Mouse (Mus musculus) intestine, embryonic 14.5 days (tissue): ENCODE measurements around the gene Ccer2. TPM values are rescaled to one million over a fixed set of nuclear protein-coding genes. Genes with fewer than 3 reads are reported as not detected.
A peak's percentile ranks its signal among the peaks of the same experiment; 100 is the strongest.

Experiments used
- ATAC-seq: fragments of 200-750 bp; cut with Nextera tagmentation; replicated peaks from 2 replicates; pipeline ENCODE4 v1.8.0; 2017; ENCODE audit warnings: low read depth, moderate number of reproducible peaks, moderate TSS enrichment, moderate library complexity; ENCODE audit not compliant: low FRiP score, low TSS enrichment
- DNase-seq: peaks from one replicate; pipeline ENCODE4 v3.0.0-alpha.2; 2018; ENCODE audit warnings: low spot score
- H3K27ac ChIP-seq: fragments of 300-500 bp; sonication (generic); 2 replicates; pipeline ENCODE4 v1.5.1; 2014; ENCODE audit warnings: low read depth, mild to moderate bottlenecking, control low read depth
- H3K27me3 ChIP-seq: fragments of 300-500 bp; sonication (generic); replicated peaks from 2 replicates; pipeline ENCODE4 v1.6.1; 2014; ENCODE audit warnings: low read length, control low read depth; ENCODE audit not compliant: control insufficient read depth, insufficient read depth
- H3K36me3 ChIP-seq: fragments of 300-500 bp; sonication (generic); 2 replicates; pipeline ENCODE4 v1.6.1; 2014; ENCODE audit warnings: low read length, control low read depth; ENCODE audit not compliant: control insufficient read depth, insufficient read depth
- H3K4me1 ChIP-seq: fragments of 300-500 bp; sonication (generic); replicated peaks from 2 replicates; pipeline ENCODE4 v1.6.1; 2014; ENCODE audit warnings: low read length, control low read depth, mixed read lengths; ENCODE audit not compliant: control insufficient read depth, insufficient read depth
- H3K4me2 ChIP-seq: fragments of 300-500 bp; sonication (generic); 2 replicates; pipeline ENCODE4 v1.6.1; 2014; ENCODE audit warnings: low read length
- H3K4me3 ChIP-seq: fragments of 300-500 bp; sonication (generic); 2 replicates; pipeline ENCODE4 v1.5.1; 2014; ENCODE audit warnings: low read depth, low read length, control low read depth, mixed read lengths
- H3K9ac ChIP-seq: fragments of 300-500 bp; sonication (generic); 2 replicates; pipeline ENCODE4 v1.6.1; 2014; ENCODE audit warnings: mild to moderate bottlenecking, low read length
- H3K9me3 ChIP-seq: fragments of 300-500 bp; sonication (generic); 2 replicates; pipeline ENCODE4 v1.6.1; 2016; ENCODE audit warnings: low read length, control low read depth; ENCODE audit not compliant: control insufficient read depth
- WGBS: fragments of 180-500 bp; shearing (Covaris S2); extraction: QIAGEN DNeasy Blood & Tissue Kit; methylation state at CpG from one replicate; pipeline ENCODE4 v1.1.7; 2014; 5-methylcytosine and 5-hydroxymethylcytosine counted together
- polyA plus RNA-seq: library from polyadenylated mRNA; unstranded; fragments of >200 nt; fragmentation: Nextera tagmentation; extraction: Ambion mirVana; gene quantifications from 2 replicates; pipeline ENCODE4 v1.2.1, GENCODE M21; 2014

Ccer2 gene
- polyA plus RNA-seq, 1 experiment from 2014 or later: not detected

GRCm38 (mm10) chr7:28766173-28766879, 10.4 kb downstream of the Ccer2 start, which contains the start of gene Sirt2:
Gene Sirt2, plus strand, starts transcription at chr7:28766735.
- Histone ChIP-seq H3K4me1 (peaks cover 11% of the 10 kb centered on the region), H3K9ac (peak within 1 kb of the TSS; percentile 53), H3K36me3 (peaks cover 6% of the 10 kb centered on the region), H3K27me3 (no peaks in the 10 kb centered on the region), H3K4me3 (peak within 1 kb of the TSS; percentile 78), H3K4me2 (peak within 1 kb of the TSS; percentile 79), H3K27ac (no peak within 1 kb of the TSS), H3K9me3 (no peaks in the 10 kb centered on the region)
- ATAC-seq: peak; percentile 98
- under 1% methylated on average over 45 of the region's 45 CpGs for WGBS
- DNase-seq: peak; percentile 96

- Histone ChIP-seq H3K27ac (no peak overlapping the region), H3K27me3 (no peaks in the 10 kb centered on the region), H3K4me3 (peak overlapping the region; percentile 78), H3K9me3 (no peaks in the 10 kb centered on the region), H3K9ac (peak overlapping the region; percentile 53), H3K36me3 (no peaks in the 10 kb centered on the region), H3K4me2 (peak overlapping the region; percentile 59), H3K4me1 (peaks cover 11% of the 10 kb centered on the region)
- WGBS: 4% methylated on average over 14 of the region's 14 CpGs
- DNase-seq: no peak
- no peak for ATAC-seq
These were observed 10.9 kb downstream of the Ccer2 start for GRCm38 (mm10) chr7:28766910-28767309.

DNA sequence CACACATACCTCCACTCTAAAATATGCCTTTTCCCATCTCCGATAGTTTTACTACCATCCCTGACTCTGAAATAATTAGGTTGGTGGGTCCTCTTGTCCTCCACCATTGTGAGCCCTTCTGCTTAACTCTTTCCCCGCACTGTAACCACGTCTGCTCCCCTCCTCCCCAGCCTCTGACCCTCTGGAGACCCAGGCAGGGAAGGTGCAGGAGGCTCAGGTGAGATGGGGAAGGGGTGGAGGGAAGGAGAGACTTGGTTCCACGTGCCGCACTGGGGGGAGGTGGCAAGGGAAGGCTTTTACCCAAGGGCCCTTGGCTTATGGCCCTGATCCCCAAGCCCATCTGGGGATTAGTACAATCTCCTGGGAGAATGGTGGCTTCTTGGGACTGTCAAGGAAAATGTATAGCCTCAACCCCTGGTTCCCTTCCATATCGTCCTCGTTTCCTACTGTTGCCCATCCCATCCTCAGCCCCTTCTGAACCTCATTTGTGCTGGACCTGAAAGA, 11.5 kb downstream of the Ccer2 start, which contains the start of gene Nfkbib:
TSS of gene Nfkbib (minus strand) at position 51 of the 504 bp plus-strand sequence.
- no peaks in the 10 kb centered on the region for H3K36me3 ChIP-seq
- H3K4me1 ChIP-seq: peaks cover 11% of the 10 kb centered on the region
- H3K4me2 ChIP-seq: peak within 1 kb of the TSS; percentile 79
- no peak for ATAC-seq
- no peak within 1 kb of the TSS for H3K27ac ChIP-seq
- peak within 1 kb of the TSS; percentile 53 for H3K9ac ChIP-seq
- no peak for DNase-seq
- no peaks in the 10 kb centered on the region for H3K9me3 ChIP-seq
- H3K4me3 ChIP-seq: peak within 1 kb of the TSS; percentile 78
- H3K27me3 ChIP-seq: no peaks in the 10 kb centered on the region
- 55% methylated on average over 7 of the region's 7 CpGs for WGBS

- 89% methylated on average over 9 of the region's 9 CpGs for WGBS
- Histone ChIP-seq H3K9ac (no peak overlapping the region), H3K27ac (no peak overlapping the region), H3K4me2 (no peak overlapping the region), H3K4me3 (no peak overlapping the region), H3K36me3 (no peaks in the 10 kb centered on the region), H3K4me1 (peaks cover 11% of the 10 kb centered on the region), H3K9me3 (no peaks in the 10 kb centered on the region), H3K27me3 (no peaks in the 10 kb centered on the region)
- no peak for ATAC-seq
- DNase-seq: no peak
These were observed 13.5 kb downstream of the Ccer2 start for GRCm38 (mm10) chr7:28769414-28769958.

GRCm38 (mm10) chr7:28770309-28770708, 14.3 kb downstream of the Ccer2 start:
- no peak overlapping the region for H3K4me3 ChIP-seq
- 95% methylated on average over 3 of the region's 3 CpGs for WGBS

GRCm38 (mm10) chr7:28771867-28772266, 15.9 kb downstream of the Ccer2 start:
- no peak overlapping the region for H3K27ac ChIP-seq
- no peak overlapping the region for H3K9ac ChIP-seq
- no peak overlapping the region for H3K4me3 ChIP-seq
- DNase-seq: no peak
- no peaks in the 10 kb centered on the region for H3K27me3 ChIP-seq
- peaks cover 4% of the 10 kb centered on the region for H3K4me1 ChIP-seq
- no peaks in the 10 kb centered on the region for H3K9me3 ChIP-seq
- peaks cover 1% of the 10 kb centered on the region; the same call in 1 of the 2 replicates for H3K36me3 ChIP-seq
- no peak for ATAC-seq
- no peak overlapping the region for H3K4me2 ChIP-seq
- WGBS: 93% methylated on average over 11 of the region's 11 CpGs

More at GRCm38 (mm10) chr7:28770309-28770708, 14.3 kb downstream of the Ccer2 start:
- H3K4me1 ChIP-seq: peaks cover 10% of the 10 kb centered on the region
- H3K36me3 ChIP-seq: no peaks in the 10 kb centered on the region
- ATAC-seq: no peak
- no peaks in the 10 kb centered on the region for H3K9me3 ChIP-seq
- no peaks in the 10 kb centered on the region for H3K27me3 ChIP-seq
- no peak overlapping the region for H3K9ac ChIP-seq
- DNase-seq: no peak
- no peak overlapping the region for H3K27ac ChIP-seq
- no peak overlapping the region for H3K4me2 ChIP-seq

GRCm38 (mm10) chr7:28773163-28773562, 17.2 kb downstream of the Ccer2 start:
- Histone ChIP-seq H3K27ac (no peak overlapping the region), H3K36me3 (peaks cover 6% of the 10 kb centered on the region), H3K27me3 (no peaks in the 10 kb centered on the region), H3K4me2 (no peak overlapping the region), H3K9ac (no peak overlapping the region), H3K4me1 (no peaks in the 10 kb centered on the region), H3K9me3 (no peaks in the 10 kb centered on the region), H3K4me3 (no peak overlapping the region)
- ATAC-seq: no peak
- DNase-seq: no peak
- whole genome bisulfite sequencing: 75% methylated on average over 3 of the region's 3 CpGs

DNA sequence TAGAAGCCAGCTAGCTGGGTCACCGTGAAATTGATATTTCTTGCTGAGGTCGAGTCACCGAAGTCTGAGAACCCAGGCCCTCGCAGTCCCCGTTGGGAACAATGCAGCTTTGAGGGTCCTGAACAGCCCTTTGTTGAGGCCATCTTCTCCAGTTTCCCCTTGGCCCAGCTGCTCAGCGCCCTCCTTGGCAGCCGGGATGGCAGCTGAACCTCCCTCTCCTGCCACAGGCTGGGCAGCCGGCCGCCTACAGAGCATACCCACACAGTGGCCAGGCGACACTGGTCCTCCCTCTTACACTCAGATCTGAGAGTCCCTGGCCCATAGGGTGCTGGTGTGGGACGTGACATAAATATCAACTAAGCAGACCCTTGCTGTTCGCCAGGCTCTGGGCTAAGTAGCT, 18.2 kb downstream of the Ccer2 start:
- no peaks in the 10 kb centered on the region for H3K27me3 ChIP-seq
- WGBS: 81% methylated on average over 12 of the region's 12 CpGs

More for the DNA sequence above, 18.2 kb downstream of the Ccer2 start:
- Histone ChIP-seq H3K4me1 (no peaks in the 10 kb centered on the region), H3K27ac (no peak overlapping the region), H3K36me3 (peaks cover 6% of the 10 kb centered on the region), H3K4me3 (no peak overlapping the region), H3K9ac (no peak overlapping the region), H3K4me2 (no peak overlapping the region), H3K9me3 (no peaks in the 10 kb centered on the region)
- ATAC-seq: no peak
- DNase-seq: no peak
